Mouse (Mus musculus) large intestine, adult 2 months (tissue): ENCODE measurements around the gene Npas3. TPM values are rescaled to one million over a fixed set of nuclear protein-coding genes. Genes with fewer than 3 reads are reported as not detected.

Experiments
- DNase-seq: peaks from one replicate; pipeline ENCODE4 v3.0.0-alpha.2; 2012; ENCODE audit warnings: low read depth, low spot score
- WGBS: fragments of 180-500 bp; shearing (Covaris S2); methylation state at CpG from one replicate; pipeline ENCODE4 v1.1.7; 2018; 5-methylcytosine and 5-hydroxymethylcytosine counted together
- polyA plus RNA-seq: library from polyadenylated mRNA; depleted of rRNA; stranded (reverse); fragments of >200 nt; gene quantifications from 2 replicates; pipeline ENCODE4 v1.2.3, GENCODE M21; 2012

The Npas3 gene
- polyA plus RNA-seq, 1 experiment: 0.04 TPM

DNA sequence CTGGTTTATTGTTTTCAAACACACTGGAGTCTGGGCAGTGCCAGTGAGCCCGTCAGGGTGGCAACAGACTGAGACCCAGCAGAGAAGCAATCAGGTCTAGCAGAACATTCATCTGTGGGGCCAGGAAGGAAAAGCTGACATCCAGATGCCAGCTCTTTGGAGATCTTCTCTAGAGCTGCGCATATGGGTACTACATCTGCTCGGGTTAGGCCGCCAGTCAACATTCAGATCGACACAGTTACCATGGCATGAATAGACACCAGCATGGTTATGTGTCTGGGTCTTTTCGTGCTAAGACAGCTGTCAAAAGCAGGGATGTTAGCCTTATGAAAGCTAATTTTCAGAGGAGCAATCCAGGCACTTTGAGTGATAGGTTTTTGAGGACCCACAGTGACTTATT is 407.8 kb downstream of the Npas3 start:
- WGBS: 86% methylated on average over 6 of the region's 6 CpGs
- DNase-seq: no peak

DNA sequence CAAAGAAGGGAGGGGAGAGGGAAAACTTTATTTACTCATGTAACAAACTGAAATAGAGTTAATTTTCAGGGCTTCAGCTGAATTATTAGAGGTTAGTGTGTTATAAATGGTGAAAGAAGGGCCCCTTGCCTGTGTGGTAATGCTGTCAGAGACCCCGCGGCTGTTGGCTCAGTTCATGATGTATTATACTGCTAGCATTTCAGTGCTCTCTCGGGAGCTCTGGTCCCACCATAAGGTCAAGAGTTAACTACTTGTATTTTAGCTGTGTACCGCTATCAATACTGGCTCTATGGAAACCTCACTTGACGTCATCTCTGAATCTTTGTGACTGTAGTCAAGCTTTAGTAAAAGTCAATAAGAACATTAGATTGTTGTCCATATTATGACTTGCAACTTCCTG is 415.6 kb downstream of the Npas3 start:
- no peak for DNase-seq
- 51% methylated on average over 5 of the region's 5 CpGs for WGBS

DNA sequence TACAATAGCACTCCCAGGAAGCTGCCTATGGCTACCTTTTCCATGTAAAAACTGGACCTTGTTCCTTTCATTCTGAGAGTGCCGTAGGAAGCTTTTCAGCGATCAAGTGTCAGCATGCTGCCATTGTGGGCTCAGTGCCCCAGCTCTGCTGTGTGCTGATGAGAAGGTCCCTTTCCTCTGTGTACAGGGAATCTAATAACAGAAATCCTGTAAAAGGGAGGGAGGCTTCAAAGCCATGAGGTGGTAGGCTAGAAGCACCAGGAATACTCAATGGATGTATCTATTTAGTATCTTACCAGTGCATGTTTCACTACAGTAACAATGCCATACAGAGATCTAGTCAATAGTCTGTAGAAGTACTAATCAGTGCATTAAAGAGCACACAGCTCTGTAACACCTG is 423.4 kb downstream of the Npas3 start:
- WGBS: 90% methylated on average over 2 of the region's 2 CpGs
- DNase-seq: no peak

DNA sequence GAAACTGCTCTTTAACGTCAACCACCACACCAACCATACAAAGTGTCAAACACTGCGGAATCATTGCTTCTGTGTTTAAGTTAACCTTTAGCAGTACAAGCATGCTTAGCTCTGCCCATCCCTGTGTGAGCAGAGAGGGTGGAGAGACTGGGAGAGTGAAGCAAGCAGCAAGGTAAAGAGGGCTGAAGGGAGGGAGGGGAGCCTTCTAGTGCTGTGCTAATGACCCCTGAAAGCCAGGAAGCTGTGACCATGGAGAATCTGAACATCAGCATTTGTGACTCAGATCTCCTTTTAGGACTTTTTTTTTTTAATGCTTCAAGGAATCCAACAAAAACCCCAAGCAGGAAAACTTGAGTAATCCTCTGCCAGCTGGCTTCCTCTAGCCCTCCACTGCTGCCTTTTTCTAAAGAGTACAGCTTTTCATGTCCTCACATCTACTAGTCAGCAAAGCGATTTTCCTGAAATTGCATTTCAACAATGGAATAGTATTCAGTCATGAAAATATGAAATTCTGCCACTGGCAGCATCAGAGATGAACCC is 428.7 kb downstream of the Npas3 start:
- 37% methylated on average over 3 of the region's 3 CpGs for WGBS

DNA sequence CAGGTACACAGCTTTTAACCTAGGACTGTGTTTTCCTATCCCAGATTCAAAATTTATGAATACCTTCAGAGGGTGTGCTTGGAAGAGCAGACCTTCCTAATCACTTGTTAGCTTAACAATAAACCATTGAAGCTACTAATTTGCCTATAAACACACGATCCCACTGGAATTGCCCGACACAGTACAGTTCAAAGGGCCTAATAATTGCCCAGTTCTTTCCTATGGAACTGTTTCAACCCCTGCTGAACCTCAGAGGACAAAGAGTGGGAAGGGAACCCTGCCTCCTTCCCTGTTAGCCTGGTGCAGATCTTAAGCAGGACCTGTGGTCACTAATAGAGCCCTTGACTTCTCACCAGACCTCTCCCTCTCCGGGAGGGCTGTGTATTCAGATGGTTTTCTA is 429.7 kb downstream of the Npas3 start:
- WGBS: 49% methylated on average over 3 of the region's 3 CpGs
- DNase-seq: no peak

More for the DNA sequence above, 428.7 kb downstream of the Npas3 start:
- no peak for DNase-seq

DNA sequence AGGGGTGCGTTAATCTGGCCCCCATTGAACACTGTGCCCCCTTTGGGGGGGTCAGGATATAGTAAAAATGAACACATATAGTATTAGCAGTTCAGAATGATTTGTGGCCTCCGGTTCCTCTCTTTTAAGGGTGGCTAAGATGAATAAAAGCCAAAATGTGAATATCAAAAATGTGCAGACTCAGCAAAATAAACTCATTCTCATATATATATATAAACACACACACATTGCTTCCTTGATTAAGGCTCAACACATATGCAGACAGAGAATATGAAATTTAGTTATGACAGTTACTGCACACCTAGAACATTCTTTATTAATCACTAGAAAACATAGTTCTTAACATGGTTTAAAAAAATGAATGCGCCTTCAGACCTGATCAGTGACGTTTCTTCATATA is 430.7 kb downstream of the Npas3 start:
- 96% methylated on average over 4 of the region's 4 CpGs for WGBS
- no peak for DNase-seq

DNA sequence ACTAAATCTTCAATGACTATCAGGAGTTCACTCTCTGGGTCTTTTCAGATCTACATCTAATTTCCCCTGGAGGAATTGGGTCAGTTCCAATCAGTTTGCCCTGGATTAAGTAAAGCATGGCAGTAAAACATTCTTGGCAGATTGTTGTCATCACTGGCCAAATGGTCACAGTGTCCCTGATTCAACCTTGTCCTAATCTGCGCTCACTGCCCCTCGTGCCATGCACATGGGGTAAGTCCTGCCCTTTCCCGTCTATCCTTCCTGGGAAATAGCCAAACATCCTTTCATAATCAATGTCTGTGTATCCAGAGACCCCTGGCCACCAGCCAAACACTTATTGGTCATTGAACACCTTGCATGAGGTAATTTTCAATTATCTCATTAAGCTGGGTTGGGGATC is 432.0 kb downstream of the Npas3 start:
- WGBS: 73% methylated on average over 3 of the region's 3 CpGs
- DNase-seq: no peak

DNA sequence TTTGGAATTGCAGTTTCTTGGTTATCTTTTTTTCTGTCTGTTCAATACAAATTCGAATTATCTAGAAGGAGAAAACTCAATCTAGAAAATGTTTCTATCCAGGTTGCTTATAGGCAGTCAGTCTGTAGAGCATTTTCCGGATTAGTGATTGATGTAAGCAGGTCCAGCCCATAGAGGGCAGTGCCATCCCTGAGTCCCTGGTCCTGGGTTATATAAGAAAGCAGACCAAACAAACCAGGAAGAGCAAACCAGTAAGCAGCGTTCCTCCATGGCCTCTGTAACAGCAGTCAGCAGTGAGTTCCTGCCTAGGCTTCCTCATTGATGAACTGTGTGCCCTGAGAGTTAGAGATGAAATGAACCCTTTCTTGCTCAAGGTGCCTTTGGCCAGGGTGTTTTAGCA is 433.6 kb downstream of the Npas3 start:
- no peak for DNase-seq

DNA sequence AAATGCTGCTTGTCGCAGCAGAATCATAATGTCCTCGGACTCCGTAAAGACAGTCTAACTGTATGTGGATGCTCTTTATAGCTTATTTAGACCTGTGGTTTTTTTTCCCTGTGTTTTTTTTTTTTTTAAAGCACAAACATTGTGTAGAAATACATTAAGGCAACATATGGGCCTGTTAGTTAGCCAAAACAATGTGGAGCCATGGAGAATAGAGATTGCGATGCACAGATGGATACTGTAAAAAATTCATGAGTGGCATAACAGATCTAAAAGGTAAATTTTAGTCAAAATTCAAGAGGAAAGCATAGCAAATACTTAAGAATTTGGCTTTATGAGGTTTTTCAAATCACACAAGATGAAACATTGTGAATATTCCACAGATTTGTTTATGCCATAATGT is 444.0 kb downstream of the Npas3 start:
- 96% methylated on average over 4 of the region's 4 CpGs for WGBS
- no peak for DNase-seq

More for the DNA sequence above, 433.6 kb downstream of the Npas3 start:
- WGBS: 41% methylated on average over 3 of the region's 3 CpGs

DNA sequence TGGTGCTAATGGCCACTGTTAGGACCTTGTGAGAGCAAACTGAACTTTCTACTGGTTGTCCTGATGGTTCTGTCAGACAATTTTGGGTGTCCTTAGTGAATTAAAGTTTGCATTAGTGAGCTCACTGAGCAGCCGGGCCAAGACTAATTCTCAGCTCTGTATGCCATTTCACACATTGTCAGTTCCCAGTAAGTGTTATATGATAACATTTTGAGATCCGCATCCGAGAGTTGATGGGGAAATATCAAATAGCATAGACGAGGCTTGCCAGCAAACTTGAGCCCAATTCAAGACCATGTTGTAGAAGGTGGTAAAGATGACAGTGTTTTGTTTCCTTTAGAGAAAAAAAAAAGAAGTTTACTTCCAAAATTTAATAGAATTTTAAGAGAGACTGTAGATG is 445.9 kb downstream of the Npas3 start:
- DNase-seq: no peak
- 93% methylated on average over 4 of the region's 4 CpGs for WGBS

DNA sequence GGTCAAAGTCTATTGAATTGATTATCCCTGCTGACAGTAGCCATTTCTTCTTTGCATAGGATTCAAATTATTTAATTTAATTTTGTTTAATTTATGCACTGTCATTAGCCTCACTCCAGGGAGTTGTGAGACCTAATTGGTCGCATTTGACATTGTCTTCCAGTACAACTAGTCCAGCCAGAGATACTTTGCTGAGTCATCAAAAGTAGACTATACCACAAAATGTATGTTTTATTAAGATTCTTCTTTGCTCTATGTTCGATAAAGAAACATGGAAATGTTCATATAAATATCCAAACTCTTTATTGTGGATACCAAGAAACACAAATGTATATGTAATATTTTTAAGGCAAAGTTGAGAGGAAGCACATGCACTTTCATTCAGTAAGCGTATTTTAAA is 446.8 kb downstream of the Npas3 start:
- DNase-seq: no peak
- WGBS: 93% methylated on average over 3 of the region's 3 CpGs

DNA sequence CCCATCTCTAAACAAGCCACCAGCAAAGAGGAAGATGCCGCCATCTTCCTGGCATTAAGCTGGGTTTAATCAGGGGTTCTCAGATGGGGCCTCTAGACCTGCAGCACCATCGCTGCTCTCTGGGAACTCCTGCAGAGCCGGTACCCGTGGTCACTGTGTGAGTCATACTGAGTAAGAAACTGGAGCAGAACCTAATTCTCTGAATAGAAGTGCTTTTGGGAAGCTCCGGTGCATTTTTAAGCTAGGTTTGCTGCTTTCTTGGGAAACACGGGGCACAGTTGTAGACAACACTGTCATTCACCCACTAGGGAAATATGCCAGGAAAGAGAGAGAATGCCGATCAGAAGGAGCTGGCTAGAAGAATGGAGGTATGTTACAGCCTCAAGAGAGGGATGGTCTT is 449.2 kb downstream of the Npas3 start:
- no peak for DNase-seq
- WGBS: 89% methylated on average over 7 of the region's 7 CpGs

DNA sequence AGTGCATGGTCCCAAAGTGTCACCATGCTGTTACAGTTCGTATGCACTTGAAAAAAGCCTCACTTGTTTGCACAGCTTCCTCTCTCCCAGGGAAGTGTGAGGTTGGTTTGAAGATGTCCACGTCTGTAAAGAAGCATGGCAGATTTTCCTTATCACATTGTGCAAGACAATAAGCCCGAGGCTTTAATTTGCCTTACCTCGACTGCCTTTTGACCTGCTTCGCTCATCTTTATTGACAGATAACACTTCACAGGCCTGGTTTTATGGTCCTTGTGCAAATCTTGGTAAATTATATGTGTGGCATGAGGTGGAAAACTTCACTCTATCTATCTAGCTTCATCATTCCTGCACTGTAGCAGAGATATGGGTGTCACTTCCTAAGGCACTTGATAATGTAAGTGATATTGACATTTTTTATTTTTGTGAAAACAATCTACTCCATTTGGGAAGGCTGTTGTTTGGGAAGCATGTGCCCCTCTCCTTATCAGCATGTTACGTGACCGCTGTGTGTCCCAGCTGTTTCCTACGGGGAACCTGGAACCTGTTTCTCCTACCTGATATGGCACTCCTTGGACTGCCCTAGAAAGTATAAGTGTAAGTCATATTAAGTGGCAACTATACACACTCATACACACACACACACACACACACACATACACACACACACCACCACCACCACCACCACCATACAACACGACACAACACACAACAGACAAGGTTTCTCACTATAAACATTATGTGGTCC is 450.2 kb downstream of the Npas3 start:
- WGBS: 32% methylated on average over 9 of the region's 9 CpGs
- no peak for DNase-seq

DNA sequence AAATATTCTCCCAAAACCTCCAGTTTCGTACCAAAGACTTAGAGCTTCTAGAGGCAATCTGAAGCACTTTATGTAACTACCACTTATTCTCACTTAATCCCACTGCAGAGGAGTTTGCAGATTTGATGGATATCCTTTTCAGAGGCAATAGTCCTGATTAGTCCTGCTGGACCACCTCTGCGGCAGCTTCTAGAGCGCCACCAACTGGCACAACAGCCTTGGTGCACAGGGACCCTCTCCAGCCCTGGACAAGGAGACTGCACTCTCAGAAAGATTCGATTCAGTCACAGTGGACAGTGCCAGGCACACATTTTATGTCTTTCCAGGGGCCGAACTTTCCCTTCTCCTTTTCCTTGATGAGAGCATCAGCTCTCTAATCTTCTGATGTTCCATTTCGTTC is 471.4 kb downstream of the Npas3 start:
- 60% methylated on average over 6 of the region's 6 CpGs for WGBS
- no peak for DNase-seq

DNA sequence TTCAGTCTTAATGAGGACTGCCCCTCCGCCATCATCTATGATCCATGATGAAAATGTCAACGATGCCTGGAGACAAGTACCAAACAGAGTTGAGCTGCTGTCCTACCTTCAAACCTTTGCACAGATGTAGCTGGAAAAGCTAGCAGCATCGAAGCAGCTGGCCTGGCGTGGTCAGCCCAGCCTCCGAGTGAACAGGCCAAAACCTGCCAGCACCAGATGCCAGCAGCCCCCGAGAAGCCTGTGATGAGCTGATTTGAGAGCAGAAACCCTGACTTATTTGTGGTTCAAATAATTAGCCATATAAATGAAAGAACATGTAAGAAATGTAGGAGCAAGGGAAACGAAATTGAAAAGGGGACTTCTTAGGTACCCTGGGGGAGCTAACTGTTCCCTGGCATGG is 473.7 kb downstream of the Npas3 start:
- WGBS: 86% methylated on average over 7 of the region's 7 CpGs
- DNase-seq: no peak

DNA sequence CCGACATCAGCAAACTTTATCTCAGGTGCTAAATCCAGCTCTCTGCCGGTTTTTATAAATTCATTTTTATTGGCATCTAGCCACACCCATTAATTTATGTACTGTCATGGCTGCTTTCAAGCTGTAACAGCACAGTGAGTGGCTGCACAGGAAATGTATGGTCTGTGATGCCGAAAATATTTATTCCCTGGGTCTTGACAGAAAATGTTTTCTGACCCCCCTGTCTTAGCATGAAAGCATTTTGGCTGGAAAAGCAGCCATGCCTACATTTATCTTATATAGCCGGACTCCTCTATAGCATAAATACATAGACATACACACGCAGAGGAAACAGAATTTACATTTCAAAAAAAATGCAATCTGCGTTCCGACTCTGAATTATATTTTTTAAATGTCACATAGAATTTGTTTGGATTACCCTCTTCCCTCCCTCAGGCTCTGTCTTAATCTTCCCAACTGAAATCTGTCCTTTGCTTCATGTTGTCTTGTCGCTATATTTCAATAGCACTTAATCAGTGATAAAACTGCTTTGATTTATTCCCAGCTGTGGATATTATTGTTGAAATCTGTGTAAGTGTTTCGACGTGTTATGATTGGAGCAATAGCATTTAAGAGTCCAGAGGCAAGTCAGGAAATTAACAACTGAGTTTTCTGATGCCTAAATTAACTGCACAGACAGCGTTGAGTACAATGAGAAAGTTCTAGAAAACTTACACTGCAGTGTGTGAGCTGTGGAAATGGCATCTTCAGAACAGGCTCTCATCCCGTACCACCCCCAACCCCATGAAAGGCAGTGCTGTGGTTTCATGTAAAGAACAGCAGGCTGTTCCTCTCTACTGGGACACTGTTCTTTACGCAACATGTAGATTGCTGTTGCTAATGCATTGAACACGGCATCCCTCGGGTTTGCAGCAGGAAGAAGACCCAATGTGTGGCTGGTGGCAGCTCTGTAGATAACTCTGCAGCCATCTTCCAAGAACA is 474.5 kb downstream of the Npas3 start:
- 77% methylated on average over 15 of the region's 15 CpGs for WGBS
- DNase-seq: no peak

DNA sequence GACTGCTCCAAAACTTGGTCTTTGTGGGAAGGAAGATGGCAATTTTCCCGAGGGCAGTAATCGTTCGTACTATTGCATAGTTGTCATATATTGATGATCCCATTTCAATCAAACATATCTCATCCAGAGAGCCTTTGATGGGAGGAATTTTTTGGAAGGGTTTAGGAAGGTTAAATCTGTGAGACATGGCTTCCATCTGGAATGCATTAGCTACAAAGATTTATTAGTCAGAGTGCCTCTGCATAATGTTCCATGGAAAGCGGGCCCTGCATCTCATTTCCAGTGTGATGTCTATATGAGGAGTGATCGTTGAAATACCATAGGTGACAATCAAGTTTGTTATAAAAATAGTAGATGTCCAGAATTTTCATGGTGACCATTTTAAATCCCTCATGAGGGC is 480.8 kb downstream of the Npas3 start:
- no peak for DNase-seq
- 90% methylated on average over 5 of the region's 5 CpGs for WGBS

DNA sequence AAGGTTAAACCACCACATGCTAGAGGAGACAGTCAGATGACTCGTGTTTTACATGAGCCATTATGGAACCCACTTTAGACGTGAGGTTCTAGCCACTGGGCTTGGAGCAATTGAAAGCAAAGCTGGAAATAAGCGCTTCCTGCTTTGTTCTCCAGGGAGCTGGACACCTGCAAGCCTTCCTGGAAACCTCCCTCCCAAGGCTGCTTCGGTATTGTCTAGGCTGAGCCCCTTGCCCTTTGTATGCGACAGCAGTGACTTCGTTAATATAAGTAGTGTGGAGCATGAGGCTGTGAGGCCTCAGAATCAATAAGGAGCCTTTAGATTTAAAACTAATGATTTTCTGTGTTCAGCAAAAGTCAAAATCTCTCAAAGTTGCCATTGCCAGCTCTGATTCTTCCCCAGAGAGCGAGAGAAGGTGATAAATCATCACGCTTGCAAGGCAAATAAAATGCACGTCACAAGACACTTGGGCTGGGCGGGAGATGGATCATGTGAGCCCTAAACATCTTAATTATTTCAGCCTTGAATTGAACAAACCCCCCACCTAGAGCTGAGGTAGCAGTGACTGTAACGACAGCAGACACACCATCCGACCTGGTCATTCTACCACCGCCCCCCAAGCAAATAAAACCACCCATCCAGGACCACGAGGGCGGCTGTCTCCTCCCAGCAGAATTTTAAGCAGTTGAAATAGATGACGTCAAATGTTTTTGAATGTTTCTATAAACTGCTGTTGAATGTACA is 490.2 kb downstream of the Npas3 start:
- WGBS: 53% methylated on average over 16 of the region's 16 CpGs
- DNase-seq: no peak

DNA sequence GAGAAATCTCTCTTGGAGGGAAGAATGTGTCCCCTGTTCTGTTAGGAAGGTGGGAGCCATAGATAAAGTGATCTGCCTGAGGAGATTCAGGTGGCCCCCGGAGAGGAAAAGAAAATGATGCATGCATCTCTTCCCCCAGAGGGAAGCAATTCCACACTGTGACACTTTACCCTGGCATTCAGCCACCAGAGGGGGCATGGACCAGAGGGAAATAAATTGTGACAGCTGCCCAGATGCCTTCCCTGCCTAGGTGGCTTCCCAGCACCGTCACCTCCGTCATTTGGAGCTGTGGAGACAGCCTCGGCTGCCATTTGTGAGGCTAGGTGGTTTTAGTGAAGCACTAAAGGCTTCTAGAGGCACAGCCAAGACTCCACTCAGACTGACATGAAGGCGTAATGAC is 498.2 kb downstream of the Npas3 start:
- 57% methylated on average over 5 of the region's 5 CpGs for WGBS
- no peak for DNase-seq

DNA sequence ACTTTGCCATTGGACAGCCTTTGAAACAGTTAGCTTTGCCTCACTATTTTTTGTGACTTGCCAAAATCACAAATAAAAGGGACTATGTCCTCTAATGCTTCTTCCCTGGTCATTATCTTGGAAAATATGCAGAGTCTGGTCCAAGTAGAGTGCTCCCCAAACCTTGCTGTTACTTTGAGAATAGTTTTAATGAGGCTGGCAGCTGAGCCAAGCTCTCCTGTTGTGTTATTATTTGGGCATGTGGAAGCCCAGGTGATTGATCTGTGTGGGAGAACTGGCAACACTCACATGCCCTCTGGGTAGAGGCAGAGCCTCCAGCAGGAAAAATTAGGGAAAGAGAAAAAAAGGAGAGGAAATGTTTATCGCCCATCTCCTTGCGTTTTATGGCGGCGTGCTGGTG is 500.9 kb downstream of the Npas3 start:
- no peak for DNase-seq
- 78% methylated on average over 4 of the region's 4 CpGs for WGBS
